Mouse (Mus musculus) neural tube, embryonic 15.5 days (tissue): ENCODE results near the gene Olfr1512. TPM values are rescaled to one million over a fixed set of nuclear protein-coding genes. Genes with fewer than 3 reads are reported as not detected.
"Not testable (repeated sequence)": the region's sequence is repeated elsewhere in the genome, so short reads cannot be mapped to it uniquely, and the experiment has no call there.

Experiments
- ATAC-seq: fragments of 200-750 bp; cut with Nextera tagmentation; 2 replicates; pipeline ENCODE4 v1.8.0; 2017; ENCODE audit warnings: mild to moderate bottlenecking, moderate TSS enrichment, moderate library complexity; ENCODE audit not compliant: low FRiP score
- H3K27ac ChIP-seq: fragments of 300-500 bp; sonication (generic); replicated peaks from 2 replicates; pipeline ENCODE4 v1.5.1; 2015; ENCODE audit warnings: mild to moderate bottlenecking, inconsistent platforms
- H3K27me3 ChIP-seq: fragments of 300-500 bp; sonication (generic); replicated peaks from 2 replicates; pipeline ENCODE4 v1.6.1; 2015; ENCODE audit warnings: inconsistent platforms
- H3K36me3 ChIP-seq: fragments of 300-500 bp; sonication (generic); 2 replicates; pipeline ENCODE4 v1.6.1; 2015; ENCODE audit warnings: inconsistent platforms
- H3K4me1 ChIP-seq: fragments of 300-500 bp; sonication (generic); 2 replicates; pipeline ENCODE4 v1.6.1; 2015; ENCODE audit warnings: inconsistent platforms
- H3K4me2 ChIP-seq: fragments of 300-500 bp; sonication (generic); 2 replicates; pipeline ENCODE4 v1.6.1; 2015; ENCODE audit warnings: inconsistent platforms, mild to moderate bottlenecking, moderate library complexity
- H3K4me3 ChIP-seq: fragments of 300-500 bp; sonication (generic); replicated peaks from 2 replicates; pipeline ENCODE4 v1.5.1; 2015; ENCODE audit warnings: mild to moderate bottlenecking, inconsistent platforms
- H3K9ac ChIP-seq: fragments of 300-500 bp; sonication (generic); replicated peaks from 2 replicates; pipeline ENCODE4 v1.6.1; 2015; ENCODE audit warnings: mild to moderate bottlenecking, inconsistent platforms
- H3K9me3 ChIP-seq: fragments of 300-500 bp; sonication (generic); replicated peaks from 2 replicates; pipeline ENCODE4 v1.6.1; 2016; ENCODE audit warnings: inconsistent platforms
- WGBS: fragments of 180-500 bp; shearing (Covaris S2); methylation state at CpG from one replicate; pipeline ENCODE4 v1.1.7; 2015; ENCODE audit warnings: mixed read lengths; 5-methylcytosine and 5-hydroxymethylcytosine counted together
- polyA plus RNA-seq: library from polyadenylated mRNA; unstranded; fragments of >200 nt; fragmentation: Nextera tagmentation; extraction: Ambion mirVana; gene quantifications from 2 replicates; pipeline ENCODE4 v1.2.1, GENCODE M21; 2015

The Olfr1512 gene
- 0.09 and 0.13 TPM in 2 replicates for polyA plus RNA-seq

- ATAC-seq = no peak
- WGBS = 71% methylated on average over 2 of the region's 2 CpGs
- no peaks in the 10 kb centered on the region for H3K4me1 ChIP-seq
- no peaks in the 10 kb centered on the region for H3K36me3 ChIP-seq
- H3K27me3 ChIP-seq = no peaks in the 10 kb centered on the region
- H3K4me2 ChIP-seq = no peak within 1 kb of the TSS
- no peak within 1 kb of the TSS for H3K9ac ChIP-seq
- H3K9me3 ChIP-seq = no peaks in the 10 kb centered on the region
- H3K27ac ChIP-seq = no peak within 1 kb of the TSS
- no peak within 1 kb of the TSS for H3K4me3 ChIP-seq
These were observed at the start of gene Olfr1512 for GRCm38 (mm10) chr14:52379068-52379467. Gene Olfr1512 (minus strand): TSS chr14:52379168.

GRCm38 (mm10) chr14:52427686-52428085 lies 48.7 kb upstream of the Olfr1512 start:
- no peak overlapping the region for H3K27ac ChIP-seq
- H3K27me3 ChIP-seq = no peaks in the 10 kb centered on the region
- 93% methylated on average over 1 of the region's 1 CpGs for WGBS
- H3K4me2 ChIP-seq = no peak overlapping the region
- H3K9me3 ChIP-seq = no peaks in the 10 kb centered on the region
- H3K36me3 ChIP-seq = no peaks in the 10 kb centered on the region
- H3K9ac ChIP-seq = no peak overlapping the region
- no peak for ATAC-seq
- H3K4me1 ChIP-seq = no peaks in the 10 kb centered on the region
- no peak overlapping the region for H3K4me3 ChIP-seq

- Histone ChIP-seq H3K27me3 (no peaks in the 10 kb centered on the region), H3K36me3 (no peaks in the 10 kb centered on the region), H3K4me1 (no peaks in the 10 kb centered on the region), H3K9me3 (no peaks in the 10 kb centered on the region), H3K4me3 (no peak within 1 kb of the TSS), H3K27ac (no peak within 1 kb of the TSS), H3K4me2 (no peak within 1 kb of the TSS), H3K9ac (no peak within 1 kb of the TSS)
- WGBS = 91% methylated on average over 3 of the region's 3 CpGs
- no peak for ATAC-seq
These were observed 35.3 kb upstream of the Olfr1512 start, which contains the start of gene Olfr1510 for GRCm38 (mm10) chr14:52414273-52414672. Gene Olfr1510 (minus strand): TSS chr14:52414373.

GRCm38 (mm10) chr14:52410142-52410919 lies 31.4 kb upstream of the Olfr1512 start:
- not testable (repeated sequence) for ATAC-seq, H3K9ac ChIP-seq, H3K4me3 ChIP-seq, H3K27me3 ChIP-seq, H3K36me3 ChIP-seq, H3K9me3 ChIP-seq, H3K4me1 ChIP-seq, H3K4me2 ChIP-seq, H3K27ac ChIP-seq
- WGBS = 89% methylated on average over 7 of the region's 10 CpGs

- Histone ChIP-seq H3K27me3 (no peaks in the 10 kb centered on the region), H3K9ac (no peak within 1 kb of the TSS), H3K36me3 (no peaks in the 10 kb centered on the region), H3K4me1 (no peaks in the 10 kb centered on the region), H3K4me2 (no peak within 1 kb of the TSS), H3K9me3 (no peaks in the 10 kb centered on the region), H3K27ac (no peak within 1 kb of the TSS), H3K4me3 (no peak within 1 kb of the TSS)
- ATAC-seq = no peak
- WGBS = 79% methylated on average over 4 of the region's 4 CpGs
These were observed 18.3 kb upstream of the Olfr1512 start, which contains the start of gene Olfr1511 for GRCm38 (mm10) chr14:52397279-52397678. Gene Olfr1511 (minus strand): TSS chr14:52397379.

GRCm38 (mm10) chr14:52390084-52390848 lies 11.3 kb upstream of the Olfr1512 start:
- not testable (repeated sequence) for H3K9ac ChIP-seq, H3K36me3 ChIP-seq, H3K27ac ChIP-seq, H3K4me2 ChIP-seq, H3K27me3 ChIP-seq, ATAC-seq, H3K4me1 ChIP-seq, H3K4me3 ChIP-seq, H3K9me3 ChIP-seq
- WGBS = 91% methylated on average over 9 of the region's 9 CpGs

- no peak overlapping the region for H3K27ac ChIP-seq
- H3K27me3 ChIP-seq = no peaks in the 10 kb centered on the region
- no peak overlapping the region for H3K4me2 ChIP-seq
- 93% methylated on average over 3 of the region's 3 CpGs for WGBS
- no peaks in the 10 kb centered on the region for H3K9me3 ChIP-seq
- no peak overlapping the region for H3K4me3 ChIP-seq
- ATAC-seq = no peak
- no peaks in the 10 kb centered on the region for H3K4me1 ChIP-seq
- H3K36me3 ChIP-seq = no peaks in the 10 kb centered on the region
- no peak overlapping the region for H3K9ac ChIP-seq
These were observed 10.2 kb downstream of the Olfr1512 start for GRCm38 (mm10) chr14:52368741-52369140.

GRCm38 (mm10) chr14:52356308-52356707 lies 22.7 kb downstream of the Olfr1512 start, which contains the start of gene Olfr1513:
Gene Olfr1513 (minus strand): TSS chr14:52356408.
- H3K4me2 ChIP-seq = no peak within 1 kb of the TSS
- H3K9me3 ChIP-seq = no peaks in the 10 kb centered on the region
- no peak within 1 kb of the TSS for H3K27ac ChIP-seq
- no peaks in the 10 kb centered on the region for H3K27me3 ChIP-seq
- 74% methylated on average over 4 of the region's 4 CpGs for WGBS
- no peak for ATAC-seq
- H3K4me3 ChIP-seq = no peak within 1 kb of the TSS
- H3K9ac ChIP-seq = no peak within 1 kb of the TSS
- no peaks in the 10 kb centered on the region for H3K36me3 ChIP-seq
- H3K4me1 ChIP-seq = no peaks in the 10 kb centered on the region

GRCm38 (mm10) chr14:52339512-52339852 lies 39.5 kb downstream of the Olfr1512 start:
- Histone ChIP-seq H3K9me3 (peaks cover 2% of the 10 kb centered on the region; the same call in 1 of the 2 replicates), H3K4me1 (0 out of 2 replicates have a peak, but pooled peaks cover 8% of the 10 kb centered on the region), H3K4me2 (peak overlapping the region; percentile 64), H3K36me3 (no peaks in the 10 kb centered on the region), H3K27me3 (no peaks in the 10 kb centered on the region), H3K9ac (peak overlapping the region; percentile 53), H3K4me3 (peak overlapping the region; percentile 40), H3K27ac (peak overlapping the region; percentile 80)
- 66% methylated on average over 6 of the region's 6 CpGs for WGBS
- ATAC-seq = peak; percentile 26; the same call in 1 of the 2 replicates

- WGBS = 18% methylated on average over 21 of the region's 21 CpGs
- ATAC-seq = peak; percentile 84
- Histone ChIP-seq H3K27ac (peak overlapping the region; percentile 80), H3K27me3 (no peaks in the 10 kb centered on the region), H3K4me3 (peak overlapping the region; percentile 40), H3K9ac (peak overlapping the region; percentile 53), H3K36me3 (no peaks in the 10 kb centered on the region), H3K4me2 (peak overlapping the region; percentile 64), H3K9me3 (no peaks in the 10 kb centered on the region), H3K4me1 (0 out of 2 replicates have a peak, but pooled peaks cover 8% of the 10 kb centered on the region)
These were observed 40.0 kb downstream of the Olfr1512 start for GRCm38 (mm10) chr14:52338751-52339511.

GRCm38 (mm10) chr14:52332171-52332570 lies 46.8 kb downstream of the Olfr1512 start:
- Histone ChIP-seq H3K27ac (0 out of 2 replicates have a peak overlapping the region, but pooled peaks have one; percentile 63), H3K36me3 (no peaks in the 10 kb centered on the region), H3K4me3 (no peak overlapping the region), H3K4me1 (peaks cover 6% of the 10 kb centered on the region), H3K9ac (no peak overlapping the region), H3K9me3 (no peaks in the 10 kb centered on the region), H3K27me3 (no peaks in the 10 kb centered on the region), H3K4me2 (no peak overlapping the region)
- WGBS = 38% methylated on average over 1 of the region's 3 CpGs
- ATAC-seq = no peak
